Mouse (Mus musculus): ENCODE measurements at regions not wholly inside any gene's neighbourhood (a gene's known extent, or its start where the extent isn't known, plus 50 kb on each side); places are given as distances from the start of the nearest gene placed in this dataset.

DNA sequence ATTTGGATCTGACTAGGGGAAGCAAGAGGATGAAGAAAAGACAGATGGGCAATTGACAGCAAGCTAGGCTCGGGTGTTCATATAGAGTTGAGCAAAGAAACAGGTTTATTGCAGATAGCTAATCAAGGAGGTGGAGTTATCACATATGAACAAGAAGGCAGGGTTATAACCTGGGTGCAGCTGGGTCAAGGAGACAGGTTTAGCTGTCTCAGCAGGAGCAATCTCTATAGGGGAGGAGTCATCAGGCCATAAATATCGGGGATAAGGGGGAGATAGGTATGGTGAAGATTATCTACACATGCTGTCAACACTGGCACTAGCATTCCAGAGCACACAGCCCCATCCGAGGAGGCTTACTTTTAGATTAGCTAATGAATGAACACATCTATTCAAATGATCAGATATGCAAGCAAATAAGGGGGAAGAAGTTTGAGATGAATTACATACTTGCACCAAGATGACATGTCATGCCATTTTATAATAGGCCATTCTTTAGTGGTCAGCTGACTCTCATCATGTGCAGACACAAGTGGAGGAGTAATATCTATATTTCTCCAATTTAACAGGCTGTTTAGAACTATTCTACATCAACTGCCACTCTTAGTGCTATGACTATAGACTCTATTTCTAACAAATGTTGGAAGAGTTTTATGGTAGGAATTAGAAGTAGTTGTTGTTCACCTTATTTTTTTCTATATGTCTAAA is 76.9 kb downstream of the Lhx9 start:
- DNase-seq: no peak

DNA sequence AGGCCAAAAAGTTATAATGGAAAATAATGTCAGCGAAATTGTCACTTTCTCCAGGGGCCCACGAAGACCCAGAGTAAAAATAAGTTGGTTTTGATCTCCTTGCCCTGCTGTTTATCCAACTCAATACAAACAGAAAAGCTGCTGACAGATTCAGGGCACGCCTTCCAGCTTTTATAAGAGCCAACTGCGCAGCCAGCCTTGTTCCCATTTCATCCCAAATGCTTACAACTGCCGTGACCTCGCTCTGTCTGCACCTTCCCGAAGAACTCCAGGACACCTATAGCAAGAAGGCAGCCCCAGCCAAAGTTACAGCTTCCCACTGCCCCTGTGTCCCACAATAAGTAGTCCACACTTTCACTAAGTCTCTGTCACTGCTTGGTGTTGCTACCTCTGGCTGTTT is 85.5 kb downstream of the Lhx9 start:
- DNase-seq: no peak

- DNase-seq: no peak
Measured at GRCm38 (mm10) chr1:138757777-138758176, 90.6 kb downstream of the Lhx9 start.

DNA sequence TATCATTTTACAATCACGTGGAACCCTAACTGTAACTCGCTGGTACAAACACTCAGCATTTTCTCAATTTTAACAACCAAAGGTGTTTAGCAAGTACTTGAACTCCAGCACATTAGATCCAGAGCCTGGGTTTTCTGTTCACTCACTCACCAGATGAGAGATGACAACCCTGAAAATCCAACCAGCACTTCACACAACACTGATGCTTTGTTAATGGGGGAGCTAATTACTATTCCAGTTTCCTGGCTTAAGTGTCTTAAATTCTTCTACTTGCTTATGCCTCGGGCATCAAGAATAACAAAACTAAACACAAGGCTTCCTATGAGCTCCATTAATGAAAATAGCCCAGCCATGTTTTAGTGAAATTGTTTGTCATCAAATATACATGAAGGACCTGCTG is 113.4 kb upstream of the Nek7 start:
- no peak for DNase-seq

DNA sequence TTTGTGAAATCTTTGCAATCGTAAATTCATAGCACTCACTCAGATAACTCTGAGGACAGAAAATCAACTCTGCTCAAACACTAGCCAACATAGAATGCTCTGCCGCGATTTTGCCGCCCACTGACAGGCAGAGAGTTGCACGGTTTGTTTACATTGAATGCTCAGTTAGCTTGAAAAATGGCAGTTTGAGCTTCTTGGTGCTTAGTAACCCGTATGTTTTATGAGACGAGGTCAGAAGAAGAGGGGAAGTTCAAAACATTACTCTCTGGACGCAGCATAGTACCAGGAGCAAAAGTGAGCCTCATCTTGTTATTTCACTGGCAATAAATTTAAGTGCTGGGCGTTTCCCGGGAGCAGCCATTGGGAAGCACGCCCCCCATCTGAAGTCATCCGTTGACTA is 111.1 kb upstream of the Nek7 start:
- DNase-seq: no peak

DNA sequence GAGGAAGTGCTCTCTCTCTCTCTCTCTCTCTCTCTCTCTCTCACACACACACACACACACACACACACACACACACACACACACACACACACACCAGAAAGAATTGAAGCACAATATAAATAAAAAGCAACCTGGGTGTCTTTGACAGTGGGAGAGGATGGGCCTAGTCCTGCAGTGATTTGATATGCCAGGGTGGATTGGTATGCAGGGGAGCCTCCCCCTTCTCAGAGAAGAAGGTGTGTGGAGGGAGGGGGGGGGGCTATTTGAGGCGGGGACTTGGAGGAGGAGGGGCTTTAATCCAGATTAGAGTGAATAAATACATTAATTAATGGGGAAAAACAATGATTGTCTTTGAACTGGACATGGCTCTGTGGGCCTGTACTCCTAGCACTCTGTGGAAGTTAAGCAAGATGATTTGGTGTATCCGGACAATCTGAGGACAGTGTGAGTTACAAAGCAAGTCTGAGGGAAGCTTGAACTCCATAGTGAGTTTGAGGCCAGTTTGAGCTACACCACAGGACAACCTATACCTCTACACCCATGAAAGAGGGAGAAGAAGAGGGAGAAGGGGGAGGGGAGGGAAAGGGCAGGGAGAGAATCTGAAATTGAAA is 109.3 kb upstream of the Nek7 start:
- no peak for DNase-seq

DNA sequence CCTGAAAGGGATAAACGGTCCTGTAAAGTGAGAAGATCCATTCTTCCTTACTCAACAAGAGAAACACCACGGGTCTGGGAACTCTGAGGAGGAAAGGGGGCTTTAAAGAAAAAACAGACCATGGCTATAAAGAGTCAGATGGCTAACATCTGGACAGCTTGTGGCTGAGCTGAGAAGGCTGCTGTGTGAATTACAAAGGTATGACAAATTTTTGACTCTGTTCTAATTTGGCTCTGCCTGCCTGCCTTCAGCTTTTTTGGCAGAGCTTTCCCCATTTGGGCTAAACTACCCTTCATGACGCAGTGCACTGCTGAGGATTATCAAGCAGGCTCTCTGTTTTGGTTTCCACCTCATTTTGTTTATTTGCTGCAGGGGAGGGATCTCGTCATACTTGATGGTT is 100.8 kb upstream of the Nek7 start:
- DNase-seq: no peak

GRCm38 (mm10) chr1:138719297-138719696 is 99.4 kb upstream of the Nek7 start:
- no peak for DNase-seq

GRCm38 (mm10) chr1:138716991-138717390 is 97.0 kb upstream of the Nek7 start:
- DNase-seq: no peak

DNA sequence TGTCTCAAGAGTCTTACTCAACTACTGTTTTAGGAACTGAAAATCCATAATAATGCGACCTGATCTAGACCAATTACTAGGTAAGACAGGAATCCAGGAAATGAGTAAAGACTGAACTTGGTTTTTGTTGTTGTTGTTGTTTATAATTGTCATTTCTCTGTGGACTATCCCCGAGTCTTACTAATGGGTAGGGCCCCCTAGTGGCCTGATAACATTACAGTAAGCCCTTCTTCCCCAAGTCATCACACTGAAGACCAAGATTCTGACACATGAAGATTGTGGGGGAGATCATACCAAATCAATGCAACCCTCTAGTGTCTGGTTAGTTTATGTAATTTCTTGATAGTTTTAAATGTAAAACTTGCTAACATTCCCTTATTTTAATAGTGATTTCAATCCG is 95.2 kb upstream of the Nek7 start:
- DNase-seq: no peak

DNA sequence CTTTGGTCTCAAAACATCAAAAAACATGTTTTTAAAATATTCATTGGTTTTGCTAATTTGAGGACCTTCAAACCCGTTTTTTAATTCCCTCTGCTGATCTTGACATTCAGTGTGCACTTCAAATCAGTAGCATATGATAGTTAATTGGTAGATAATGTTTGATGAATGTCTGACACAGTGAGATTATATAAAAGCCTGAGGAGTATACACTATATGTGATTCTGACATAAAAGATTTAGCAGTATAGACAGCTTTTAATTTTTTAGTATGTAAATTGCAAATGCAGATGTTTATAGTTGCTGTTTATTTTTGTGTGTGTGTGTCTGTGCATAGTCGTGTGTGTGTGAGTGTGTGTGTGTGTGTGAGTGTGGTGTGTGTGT is 89.3 kb upstream of the Nek7 start:
- no peak for DNase-seq

DNA sequence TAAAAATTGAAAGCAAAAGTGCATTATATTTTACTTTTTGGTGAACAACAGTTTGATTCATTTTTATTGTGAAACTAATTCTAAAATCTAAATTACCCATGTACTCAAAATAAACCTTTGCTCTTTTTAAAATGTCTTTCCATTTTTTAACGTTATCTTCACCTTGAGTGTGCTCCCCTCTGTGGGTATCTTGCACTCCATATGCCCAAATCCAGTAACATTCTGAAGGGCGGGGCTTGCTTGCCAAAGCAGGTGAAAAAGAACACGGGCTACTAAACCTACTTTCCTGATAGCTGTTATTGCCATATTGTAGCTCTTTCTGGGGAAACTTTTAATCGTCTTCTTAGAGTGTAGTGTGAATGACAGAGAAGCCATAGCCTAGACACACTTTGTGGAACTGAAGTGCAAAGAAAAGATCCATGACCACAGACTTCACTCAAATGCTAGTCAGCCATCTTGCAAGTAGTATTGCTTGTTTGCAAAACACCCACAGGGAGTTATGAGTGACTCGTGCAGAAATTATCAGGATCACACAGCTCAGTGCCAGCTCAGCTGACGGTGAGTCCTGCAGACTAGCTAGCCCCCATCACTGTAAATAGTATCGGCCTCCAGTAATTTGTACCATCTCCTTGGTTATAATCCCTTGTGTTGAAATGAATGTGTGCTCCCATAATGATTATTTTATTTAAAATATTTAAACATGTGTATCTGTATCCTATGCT is 88.7 kb upstream of the Nek7 start:
- DNase-seq: no peak

DNA sequence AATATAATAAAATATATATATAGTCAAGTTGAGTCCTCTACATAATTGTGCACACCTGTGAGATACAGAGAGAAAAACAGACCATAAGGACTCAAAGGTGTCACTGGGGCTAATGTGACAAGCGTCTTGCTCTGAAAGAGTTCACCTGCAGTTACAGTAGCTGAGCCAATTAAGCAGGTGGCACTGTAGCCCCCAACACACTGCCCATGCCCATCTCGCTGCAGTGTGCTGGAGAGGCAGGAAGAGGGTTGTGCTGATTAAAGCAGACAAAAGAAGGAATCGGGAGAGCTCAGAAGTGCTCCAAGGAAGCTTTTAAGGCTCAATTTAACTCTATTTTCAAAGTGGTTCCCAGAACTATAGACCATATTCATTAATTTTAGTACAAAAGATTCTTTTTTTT is 88.0 kb upstream of the Nek7 start:
- DNase-seq: no peak

DNA sequence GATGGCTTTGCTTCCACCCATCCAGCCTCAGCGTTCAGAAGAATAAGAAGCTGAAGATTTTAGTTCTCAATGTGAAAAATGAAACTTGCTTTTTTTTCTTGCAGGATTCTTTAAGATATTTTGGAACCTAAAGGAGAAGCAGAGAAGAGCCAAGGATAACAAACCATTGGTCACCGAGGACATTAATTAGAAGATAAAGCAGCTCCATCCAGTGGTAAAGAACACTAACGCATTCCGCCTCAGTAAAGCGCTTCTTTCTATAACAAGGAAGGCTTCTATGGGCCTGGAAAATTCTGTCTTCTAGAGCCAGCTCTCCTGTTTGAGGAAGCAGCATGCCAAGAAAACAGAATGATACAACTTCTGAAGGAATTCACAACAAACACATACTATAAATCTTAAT is 83.3 kb upstream of the Nek7 start:
- DNase-seq: no peak

DNA sequence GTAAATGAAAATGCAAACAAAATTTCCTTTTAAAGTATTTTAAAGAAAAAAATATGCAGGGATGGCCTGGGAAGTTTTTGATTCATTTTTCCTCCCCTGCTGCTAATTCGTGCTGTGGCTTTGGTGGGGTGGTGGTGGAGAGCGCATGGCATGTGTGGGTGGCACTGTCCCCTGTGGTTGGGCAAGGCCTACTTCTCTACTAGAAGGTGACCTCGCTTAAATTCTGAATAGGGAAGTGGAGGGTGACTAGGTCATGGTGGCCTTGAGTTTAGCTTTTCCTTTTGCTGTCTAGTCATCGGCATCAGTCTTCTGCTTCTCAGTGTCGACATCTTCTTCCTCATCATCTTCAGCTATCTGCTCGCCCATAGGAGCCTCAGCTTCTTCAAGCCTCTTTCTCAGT is 69.3 kb upstream of the Nek7 start:
- DNase-seq: no peak

GRCm38 (mm10) chr1:138686746-138687145 is 66.8 kb upstream of the Nek7 start:
- peak; percentile 26 for DNase-seq

DNA sequence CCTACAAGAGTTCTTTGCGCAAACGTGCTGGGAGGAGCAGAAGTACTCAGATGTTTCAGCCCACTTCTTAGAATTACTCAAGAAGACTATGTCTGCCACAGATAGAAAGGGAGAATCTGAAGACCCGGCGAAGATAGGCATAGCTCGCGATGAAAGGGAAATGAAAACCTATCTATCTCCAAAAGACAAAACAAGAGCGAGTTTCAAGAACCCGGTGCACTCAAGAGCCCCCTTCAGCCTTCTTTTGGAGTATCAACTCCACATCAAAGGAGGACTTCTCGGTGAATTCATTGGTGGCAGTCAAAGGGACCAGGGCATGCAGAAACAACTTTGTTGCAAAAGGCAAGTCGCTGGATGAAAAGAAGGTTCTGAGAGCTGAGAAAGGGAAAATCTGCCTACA is 63.8 kb upstream of the Nek7 start:
- no peak for DNase-seq

- DNase-seq: no peak
Measured at GRCm38 (mm10) chr1:138681970-138682369, 62.0 kb upstream of the Nek7 start.

GRCm38 (mm10) chr1:138674199-138674598 is 54.3 kb upstream of the Nek7 start:
- no peak for DNase-seq

All from kidney, adult 11 months (tissue).